Mouse (Mus musculus): ENCODE results near the gene Wdr4. TPM values are rescaled to one million over a fixed set of nuclear protein-coding genes. Genes with fewer than 3 reads are reported as not detected.
A peak's percentile ranks its signal among the peaks of the same experiment; 100 is the strongest.

The Wdr4 gene
- polyA plus RNA-seq, 1 experiment, result 25.4 TPM

DNA sequence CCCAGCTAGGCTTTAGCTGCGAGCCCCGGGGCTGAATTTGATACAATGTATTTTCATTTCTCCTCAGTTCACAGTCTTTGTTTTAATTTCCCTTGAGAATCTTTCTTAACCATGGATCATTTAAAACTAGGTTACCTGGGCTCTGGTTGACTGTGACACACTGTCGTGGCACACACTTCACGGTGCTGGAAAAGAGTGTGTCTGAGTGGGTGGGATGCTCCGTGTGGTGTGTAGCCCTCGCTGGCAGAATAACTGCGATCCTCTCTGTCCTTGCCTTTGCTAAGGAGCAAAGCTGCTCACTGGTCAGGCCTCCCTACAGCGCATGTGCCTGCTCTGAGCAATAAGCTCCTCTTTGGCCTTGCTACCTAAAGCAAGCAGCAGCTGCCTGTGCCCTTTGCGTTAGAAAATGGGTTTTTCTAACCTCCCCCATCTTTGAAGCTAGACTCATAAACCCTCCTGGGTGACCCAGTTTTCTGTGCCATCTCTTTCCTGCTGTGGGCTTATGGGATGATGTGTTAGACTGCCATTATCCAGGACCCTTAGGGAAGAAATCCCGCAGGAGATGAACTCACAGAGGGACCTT, 33.1 kb downstream of the Wdr4 start:
- TF ChIP-seq POLR2A (IDR thresholded peaks at IDR 0.05; ENCODE audit: borderline replicate concordance, insufficient read depth, low read length) (no peak), CTCF (IDR thresholded peaks at IDR 0.05; ENCODE audit: borderline replicate concordance, insufficient read depth, low read depth, low read length) (no peak)
- H3K4me1 ChIP-seq (ENCODE audit: control insufficient read depth, insufficient read depth, low read length), result no peaks in the 10 kb centered on the region
- no peak for DNase-seq
- no peak overlapping the region for H3K27ac ChIP-seq (ENCODE audit: insufficient read depth, low read length)
- H3K27me3 ChIP-seq (ENCODE audit: control insufficient read depth, insufficient read depth, low read length), result no peaks in the 10 kb centered on the region
- 67% methylated on average over 10 of the region's 10 CpGs for WGBS
- H3K4me3 ChIP-seq (replicated peaks; ENCODE audit: insufficient read depth, low read depth, low read length), result no peak overlapping the region

DNA sequence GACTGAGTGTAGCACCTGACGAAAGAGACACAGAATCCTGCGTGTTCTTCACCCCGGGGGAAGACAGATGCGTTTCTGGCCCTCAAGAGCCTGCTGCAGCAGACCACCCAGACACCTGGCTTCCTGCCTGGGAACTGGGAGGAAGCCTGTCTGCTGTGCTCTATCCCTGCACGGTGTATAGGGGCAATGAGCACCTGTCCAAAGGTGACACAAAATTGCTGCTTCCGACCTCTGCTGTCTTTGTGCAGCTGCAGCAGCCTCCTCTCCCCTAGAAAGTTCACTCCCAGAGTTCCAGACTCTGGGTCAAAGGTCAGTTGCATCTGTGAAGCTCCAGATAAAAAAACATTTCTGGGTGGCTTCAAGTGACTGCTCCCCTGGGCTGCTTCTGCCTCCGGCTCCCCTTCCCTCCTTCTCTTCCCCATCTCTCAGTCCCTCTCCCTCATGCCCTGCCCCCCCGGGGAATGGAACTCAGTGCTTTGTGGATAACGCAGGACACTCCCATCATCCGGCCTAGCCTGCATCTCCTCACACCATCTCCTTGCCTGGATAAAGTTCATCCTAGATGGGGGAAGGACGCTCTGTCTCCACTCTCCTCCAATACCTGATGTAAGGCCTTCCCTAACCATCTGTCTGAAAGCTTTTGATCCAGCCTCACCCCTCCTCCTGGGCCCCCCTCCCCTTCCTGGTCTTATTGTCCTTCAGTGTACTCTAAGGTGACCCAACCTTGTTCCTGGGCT, 40.5 kb downstream of the Wdr4 start:
- Histone ChIP-seq H3K27me3 (ENCODE audit: control insufficient read depth, insufficient read depth, low read length) (no peaks in the 10 kb centered on the region), H3K4me3 (replicated peaks; ENCODE audit: insufficient read depth, low read depth, low read length) (no peak overlapping the region), H3K27ac (ENCODE audit: insufficient read depth, low read length) (no peak overlapping the region), H3K4me1 (ENCODE audit: control insufficient read depth, insufficient read depth, low read length) (no peaks in the 10 kb centered on the region)
- no peak for DNase-seq
- TF ChIP-seq POLR2A (IDR thresholded peaks at IDR 0.05; ENCODE audit: borderline replicate concordance, insufficient read depth, low read length) (no peak), CTCF (IDR thresholded peaks at IDR 0.05; ENCODE audit: borderline replicate concordance, insufficient read depth, low read depth, low read length) (no peak)
- WGBS, result 44% methylated on average over 11 of the region's 11 CpGs

DNA sequence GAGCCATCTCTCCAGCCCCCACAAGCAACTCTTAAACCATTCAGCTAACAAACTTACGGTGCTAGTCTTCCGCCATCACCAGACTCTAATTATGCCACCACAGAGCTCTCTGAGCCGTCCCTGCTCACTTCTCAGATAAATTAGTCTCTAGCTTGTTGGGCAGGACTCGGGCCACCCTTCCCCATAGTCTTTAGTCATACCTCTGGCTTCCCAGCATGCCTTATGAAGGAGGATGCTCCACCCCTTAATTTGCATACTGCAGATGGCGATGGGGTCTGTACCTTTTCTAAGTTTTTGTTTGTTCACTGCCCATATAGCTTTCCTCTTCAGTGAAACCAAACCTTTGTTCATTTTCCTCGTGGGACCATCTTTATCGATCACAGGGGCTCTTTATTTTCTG, 41.2 kb downstream of the Wdr4 start:
- 71% methylated on average over 7 of the region's 7 CpGs for WGBS
- DNase-seq, result no peak
- H3K4me1 ChIP-seq (ENCODE audit: control insufficient read depth, insufficient read depth, low read length), result no peaks in the 10 kb centered on the region
- no peaks in the 10 kb centered on the region for H3K27me3 ChIP-seq (ENCODE audit: control insufficient read depth, insufficient read depth, low read length)
- TF ChIP-seq CTCF (IDR thresholded peaks at IDR 0.05; ENCODE audit: borderline replicate concordance, insufficient read depth, low read depth, low read length), result no peak
- TF ChIP-seq POLR2A (IDR thresholded peaks at IDR 0.05; ENCODE audit: borderline replicate concordance, insufficient read depth, low read length), result no peak
- H3K4me3 ChIP-seq (replicated peaks; ENCODE audit: insufficient read depth, low read depth, low read length), result no peak overlapping the region
- H3K27ac ChIP-seq (ENCODE audit: insufficient read depth, low read length), result no peak overlapping the region

DNA sequence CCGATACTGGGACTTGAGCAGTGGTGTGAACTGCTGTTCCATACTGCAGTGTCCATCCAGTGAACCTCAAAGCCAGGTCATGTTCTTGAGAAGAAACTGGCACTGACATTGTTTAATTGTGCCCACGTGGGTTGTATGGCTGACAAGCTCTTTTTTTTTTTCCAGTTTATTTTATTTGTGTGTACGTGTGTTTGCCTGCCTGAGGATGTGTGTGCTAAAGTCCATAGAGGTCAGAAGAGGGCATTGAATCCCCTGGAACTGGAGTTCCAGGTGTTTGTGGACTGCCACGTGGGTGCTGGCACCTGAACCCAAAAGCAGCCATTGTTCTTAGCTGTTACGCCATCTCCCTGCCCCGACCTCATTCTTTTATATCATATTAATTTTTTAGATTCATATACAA, 45.4 kb downstream of the Wdr4 start:
- Histone ChIP-seq H3K27me3 (ENCODE audit: control insufficient read depth, insufficient read depth, low read length) (no peaks in the 10 kb centered on the region), H3K27ac (ENCODE audit: insufficient read depth, low read length) (no peak overlapping the region), H3K4me1 (ENCODE audit: control insufficient read depth, insufficient read depth, low read length) (no peaks in the 10 kb centered on the region), H3K4me3 (replicated peaks; ENCODE audit: insufficient read depth, low read depth, low read length) (no peak overlapping the region)
- 82% methylated on average over 6 of the region's 6 CpGs for WGBS
- no peak for DNase-seq
- TF ChIP-seq CTCF (IDR thresholded peaks at IDR 0.05; ENCODE audit: borderline replicate concordance, insufficient read depth, low read depth, low read length), result no peak
- no peak for TF ChIP-seq POLR2A (IDR thresholded peaks at IDR 0.05; ENCODE audit: borderline replicate concordance, insufficient read depth, low read length)

DNA sequence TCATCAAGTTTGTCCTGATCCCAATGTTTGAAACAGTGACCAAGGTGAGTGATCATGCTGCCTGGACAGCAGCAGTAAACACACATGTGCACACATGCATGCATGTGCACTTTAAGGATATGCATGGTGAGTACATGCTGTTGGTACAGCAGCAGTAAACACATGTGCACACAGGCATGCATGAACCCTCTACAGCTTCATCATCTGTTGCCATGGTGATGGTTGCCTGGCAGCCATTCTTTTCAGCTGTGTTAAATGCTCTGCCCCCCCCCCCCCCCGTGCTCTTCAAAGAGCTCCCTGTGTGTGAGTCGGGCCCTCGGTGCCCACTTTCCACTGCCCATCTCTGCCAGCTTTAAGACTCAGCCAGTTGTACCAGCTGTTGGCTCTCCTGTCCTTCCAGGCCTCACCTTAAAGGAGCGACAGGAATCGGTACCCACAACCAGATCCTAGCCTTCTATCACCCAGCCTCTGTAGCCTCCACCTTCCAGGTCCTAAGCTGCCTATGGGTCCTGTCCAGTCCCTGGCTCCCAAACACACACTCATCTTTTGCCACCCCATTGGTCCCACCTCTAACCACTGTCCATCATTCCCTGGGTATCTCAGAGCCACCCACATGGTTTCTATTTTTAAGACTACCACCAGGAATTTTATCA, 48.9 kb downstream of the Wdr4 start:
- Histone ChIP-seq H3K27ac (ENCODE audit: insufficient read depth, low read length) (no peak overlapping the region), H3K27me3 (ENCODE audit: control insufficient read depth, insufficient read depth, low read length) (no peaks in the 10 kb centered on the region), H3K4me1 (ENCODE audit: control insufficient read depth, insufficient read depth, low read length) (no peaks in the 10 kb centered on the region), H3K4me3 (replicated peaks; ENCODE audit: insufficient read depth, low read depth, low read length) (no peak overlapping the region)
- no peak for TF ChIP-seq POLR2A (IDR thresholded peaks at IDR 0.05; ENCODE audit: borderline replicate concordance, insufficient read depth, low read length)
- no peak for TF ChIP-seq CTCF (IDR thresholded peaks at IDR 0.05; ENCODE audit: borderline replicate concordance, insufficient read depth, low read depth, low read length)
- 31% methylated on average over 5 of the region's 5 CpGs for WGBS
- DNase-seq, result no peak

DNA sequence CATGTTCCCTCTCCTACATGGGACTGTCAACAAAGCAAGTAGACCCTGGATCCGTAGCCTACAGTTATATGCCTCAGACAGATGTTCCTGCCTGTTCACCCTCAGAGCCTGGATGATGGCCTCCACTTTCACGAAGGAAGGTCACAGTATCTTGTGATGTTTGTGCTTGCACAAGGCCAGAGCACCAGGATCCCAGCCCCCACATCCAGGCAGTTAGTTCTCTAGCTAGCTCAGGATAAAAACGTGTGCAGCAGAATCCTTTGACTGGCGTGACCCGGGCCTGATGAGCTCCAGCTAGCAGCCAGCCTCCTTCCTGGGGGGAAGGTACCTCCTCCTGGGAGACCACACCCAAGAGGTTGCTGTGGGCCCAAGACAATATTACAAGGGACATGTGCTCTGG, 51.3 kb downstream of the Wdr4 start:
- H3K27me3 ChIP-seq (ENCODE audit: control insufficient read depth, insufficient read depth, low read length), result no peaks in the 10 kb centered on the region
- no peak for DNase-seq
- no peaks in the 10 kb centered on the region for H3K4me1 ChIP-seq (ENCODE audit: control insufficient read depth, insufficient read depth, low read length)
- TF ChIP-seq CTCF (IDR thresholded peaks at IDR 0.05; ENCODE audit: borderline replicate concordance, insufficient read depth, low read depth, low read length) (no peak), POLR2A (IDR thresholded peaks at IDR 0.05; ENCODE audit: borderline replicate concordance, insufficient read depth, low read length) (no peak)
- WGBS, result 71% methylated on average over 5 of the region's 5 CpGs
- H3K4me3 ChIP-seq (replicated peaks; ENCODE audit: insufficient read depth, low read depth, low read length), result no peak overlapping the region
- H3K27ac ChIP-seq (ENCODE audit: insufficient read depth, low read length), result no peak overlapping the region

DNA sequence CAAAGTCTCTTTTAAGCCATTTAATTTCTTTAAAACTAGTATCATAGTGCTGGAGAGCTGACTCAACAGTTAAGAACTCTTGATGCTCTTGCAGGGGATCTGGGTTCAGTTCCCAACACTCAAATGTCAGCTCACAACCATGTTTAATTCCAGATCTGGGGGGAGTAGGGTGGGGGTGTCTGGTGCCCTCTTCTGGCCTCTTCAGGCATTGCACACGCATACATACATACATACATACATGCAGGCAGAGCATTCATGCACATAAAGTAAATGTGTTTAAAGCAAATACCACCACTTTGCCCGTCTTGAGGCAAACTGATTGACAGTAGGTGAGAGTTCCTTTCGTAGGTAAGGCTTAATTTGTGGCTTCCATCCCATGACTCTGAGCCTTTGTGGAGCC, 52.9 kb downstream of the Wdr4 start:
- no peak overlapping the region for H3K27ac ChIP-seq (ENCODE audit: insufficient read depth, low read length)
- TF ChIP-seq POLR2A (IDR thresholded peaks at IDR 0.05; ENCODE audit: borderline replicate concordance, insufficient read depth, low read length) (no peak), CTCF (IDR thresholded peaks at IDR 0.05; ENCODE audit: borderline replicate concordance, insufficient read depth, low read depth, low read length) (peak; percentile 40; the same call in 1 of the 2 replicates)
- H3K4me1 ChIP-seq (ENCODE audit: control insufficient read depth, insufficient read depth, low read length), result no peaks in the 10 kb centered on the region
- no peak overlapping the region for H3K4me3 ChIP-seq (replicated peaks; ENCODE audit: insufficient read depth, low read depth, low read length)
- no peaks in the 10 kb centered on the region for H3K27me3 ChIP-seq (ENCODE audit: control insufficient read depth, insufficient read depth, low read length)
- DNase-seq, result no peak
- 95% methylated on average over 3 of the region's 3 CpGs for WGBS

DNA sequence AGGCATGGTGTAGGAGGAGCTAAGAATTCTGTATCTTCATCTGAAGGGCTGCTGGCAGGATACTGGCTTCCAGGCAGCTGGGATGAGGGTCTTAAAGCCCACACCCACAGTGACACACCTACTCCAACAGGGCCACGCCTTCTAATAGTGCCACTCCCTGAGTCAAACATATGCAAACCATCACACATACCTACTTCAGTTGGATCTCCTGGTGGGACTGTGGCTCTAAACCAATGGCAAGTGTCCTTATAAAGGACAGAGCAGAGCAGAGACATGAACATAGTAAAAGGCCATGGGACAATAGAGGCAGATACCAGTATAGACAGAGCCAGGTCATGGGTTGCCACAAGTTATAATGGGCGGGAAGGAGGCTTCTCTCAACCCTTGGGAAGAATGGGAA, 57.3 kb downstream of the Wdr4 start:
- Histone ChIP-seq H3K27ac (ENCODE audit: insufficient read depth, low read length) (no peak overlapping the region), H3K27me3 (ENCODE audit: control insufficient read depth, insufficient read depth, low read length) (no peaks in the 10 kb centered on the region), H3K4me3 (replicated peaks; ENCODE audit: insufficient read depth, low read depth, low read length) (no peak overlapping the region), H3K4me1 (ENCODE audit: control insufficient read depth, insufficient read depth, low read length) (peaks cover 13% of the 10 kb centered on the region)
- DNase-seq, result no peak
- 89% methylated on average over 2 of the region's 2 CpGs for WGBS
- TF ChIP-seq POLR2A (IDR thresholded peaks at IDR 0.05; ENCODE audit: borderline replicate concordance, insufficient read depth, low read length) (no peak), CTCF (IDR thresholded peaks at IDR 0.05; ENCODE audit: borderline replicate concordance, insufficient read depth, low read depth, low read length) (no peak)

All from cerebellum, adult 2 months (tissue).